Mouse (Mus musculus): ENCODE data around the gene Vmn1r85. TPM values are rescaled to one million over a fixed set of nuclear protein-coding genes. Genes with fewer than 3 reads are reported as not detected.
"Not testable (repeated sequence)": the region's sequence is repeated elsewhere in the genome, so short reads cannot be mapped to it uniquely, and the experiment has no call there.

The Vmn1r85 gene
- not detected for total RNA-seq (2021)

DNA sequence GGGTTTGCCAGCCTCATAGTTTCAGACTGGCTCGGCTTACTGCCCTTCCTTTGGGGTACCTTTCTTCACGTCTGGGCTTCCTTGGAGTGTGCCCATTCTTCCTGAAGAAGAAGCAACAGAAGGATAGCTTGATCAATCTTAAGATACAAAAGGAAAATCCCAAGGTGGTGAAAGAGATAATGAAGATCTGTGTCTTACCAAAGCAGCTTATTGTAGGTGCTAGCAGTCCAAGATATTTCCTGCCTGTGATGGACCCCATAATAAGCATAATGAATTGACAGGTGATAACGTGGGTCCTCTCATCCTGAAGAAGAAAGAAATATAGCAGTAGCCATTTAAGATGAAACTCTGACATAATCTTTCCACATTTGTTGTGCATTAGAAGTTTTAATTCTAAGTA, at the start of gene Vmn1r85:
TSS of gene Vmn1r85 (minus strand) at position 101 of the 400 bp plus-strand sequence.
- intact Hi-C loops (cut with DNase I), result no loop called here
- DNase-seq, result no peak

- intact Hi-C loops (cut with DNase I), result no loop called here
- DNase-seq, result no peak
These were observed 45.1 kb upstream of the Vmn1r85 start, which contains the start of gene Vmn1r87 for GRCm38 (mm10) chr7:13140057-13140456. TSS of gene Vmn1r87 (minus strand) at chr7:13140157.

DNA sequence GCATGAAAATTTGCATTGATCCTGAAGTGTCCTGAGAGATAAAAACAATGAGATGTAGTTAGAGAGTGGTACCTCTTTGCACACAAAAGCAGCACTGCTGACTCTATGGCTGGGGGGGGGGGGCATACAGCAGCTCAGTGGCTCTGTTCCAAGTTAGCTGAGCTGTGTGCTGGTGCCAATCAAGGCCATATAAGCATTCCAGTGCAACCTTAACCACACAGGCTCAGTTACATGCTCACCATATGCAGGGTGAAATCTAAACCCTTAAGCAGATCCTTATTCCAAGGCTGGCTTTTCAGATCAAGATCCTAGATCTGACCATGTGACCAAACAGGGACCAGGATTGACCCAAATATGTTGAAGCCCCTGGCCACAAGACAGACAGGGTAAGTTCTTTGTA, 42.4 kb upstream of the Vmn1r85 start:
- DNase-seq, result no peak
- intact Hi-C loops (cut with DNase I), result no loop called here

DNA sequence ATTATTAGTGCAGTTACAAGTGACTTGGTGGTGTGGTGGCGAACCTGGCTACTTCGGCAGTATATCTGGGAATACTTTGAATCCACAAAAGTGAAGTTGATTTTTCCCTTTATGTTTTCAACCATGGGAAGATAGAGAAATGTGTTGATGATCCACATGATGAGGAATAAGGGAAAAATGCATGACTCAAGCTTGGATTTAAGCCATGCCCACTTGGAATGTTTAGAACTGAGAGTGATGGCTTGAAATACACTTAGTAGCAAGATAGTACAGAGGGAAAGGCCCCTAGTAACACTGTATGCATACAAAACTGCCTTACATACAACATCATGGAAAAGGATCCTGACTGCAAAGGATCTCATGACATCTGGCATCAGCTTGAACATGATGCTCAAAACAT, 36.9 kb upstream of the Vmn1r85 start:
- intact Hi-C loops (cut with DNase I), result no loop called here
- DNase-seq, result no peak

- intact Hi-C loops (cut with DNase I), result not testable (repeated sequence)
- peak; percentile 10 to 14 for DNase-seq
These were observed 28.7 kb upstream of the Vmn1r85 start for GRCm38 (mm10) chr7:13123554-13124153.

GRCm38 (mm10) chr7:13119817-13120216, 24.8 kb upstream of the Vmn1r85 start, which contains the start of gene Vmn1r86:
TSS of gene Vmn1r86 (minus strand) at chr7:13119917.
- intact Hi-C loops (cut with DNase I), result no loop called here
- DNase-seq, result no peak

- no peak for DNase-seq
- intact Hi-C loops (cut with DNase I), result no loop called here
These were observed 22.7 kb downstream of the Vmn1r85 start for GRCm38 (mm10) chr7:13072293-13072692.

GRCm38 (mm10) chr7:13063399-13063798, 31.6 kb downstream of the Vmn1r85 start:
- intact Hi-C loops (cut with DNase I); DNase-seq: not testable (repeated sequence)

- no peak for DNase-seq
- intact Hi-C loops (cut with DNase I), result no loop called here
These were observed 35.4 kb downstream of the Vmn1r85 start for GRCm38 (mm10) chr7:13059536-13059935.

DNA sequence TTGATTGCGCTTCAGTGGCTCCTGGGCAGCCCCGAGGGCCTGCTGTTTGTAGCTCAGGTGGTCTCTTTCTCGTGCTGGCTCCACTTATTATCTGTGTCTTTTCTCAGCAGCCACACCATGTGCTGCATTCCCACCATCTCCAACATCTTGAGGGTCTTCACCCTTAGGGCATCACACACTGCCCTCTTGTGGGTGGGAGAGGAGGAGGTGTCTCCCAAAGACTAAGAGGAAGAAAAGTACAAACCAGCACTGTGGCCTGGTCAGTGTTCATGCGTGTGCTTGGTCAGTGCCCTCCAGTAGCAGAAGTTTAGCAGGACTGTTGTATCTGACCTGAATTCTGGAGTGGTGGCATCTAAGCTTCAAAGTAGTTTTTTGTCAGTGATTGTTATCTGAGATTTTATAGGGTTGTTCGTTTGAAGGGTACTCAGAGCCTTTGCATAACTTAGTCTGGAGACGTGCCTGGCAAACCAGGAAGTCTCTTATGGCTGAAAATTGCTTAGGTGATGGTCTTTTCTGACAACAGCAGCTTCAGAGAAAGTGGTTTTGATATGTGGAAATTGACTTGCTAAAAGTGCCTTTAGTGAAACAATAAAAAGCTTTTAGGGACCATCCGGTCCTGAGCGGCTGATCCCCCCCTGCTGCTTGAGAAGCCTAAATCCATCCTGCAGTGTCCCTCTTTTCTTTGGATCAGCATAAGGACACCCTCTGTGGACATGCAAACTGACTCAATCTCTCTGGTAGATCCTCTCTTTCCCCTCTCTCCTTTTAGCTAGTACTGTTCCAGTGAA, 37.9 kb downstream of the Vmn1r85 start:
- no peak for DNase-seq
- intact Hi-C loops (cut with DNase I), result no loop called here

DNA sequence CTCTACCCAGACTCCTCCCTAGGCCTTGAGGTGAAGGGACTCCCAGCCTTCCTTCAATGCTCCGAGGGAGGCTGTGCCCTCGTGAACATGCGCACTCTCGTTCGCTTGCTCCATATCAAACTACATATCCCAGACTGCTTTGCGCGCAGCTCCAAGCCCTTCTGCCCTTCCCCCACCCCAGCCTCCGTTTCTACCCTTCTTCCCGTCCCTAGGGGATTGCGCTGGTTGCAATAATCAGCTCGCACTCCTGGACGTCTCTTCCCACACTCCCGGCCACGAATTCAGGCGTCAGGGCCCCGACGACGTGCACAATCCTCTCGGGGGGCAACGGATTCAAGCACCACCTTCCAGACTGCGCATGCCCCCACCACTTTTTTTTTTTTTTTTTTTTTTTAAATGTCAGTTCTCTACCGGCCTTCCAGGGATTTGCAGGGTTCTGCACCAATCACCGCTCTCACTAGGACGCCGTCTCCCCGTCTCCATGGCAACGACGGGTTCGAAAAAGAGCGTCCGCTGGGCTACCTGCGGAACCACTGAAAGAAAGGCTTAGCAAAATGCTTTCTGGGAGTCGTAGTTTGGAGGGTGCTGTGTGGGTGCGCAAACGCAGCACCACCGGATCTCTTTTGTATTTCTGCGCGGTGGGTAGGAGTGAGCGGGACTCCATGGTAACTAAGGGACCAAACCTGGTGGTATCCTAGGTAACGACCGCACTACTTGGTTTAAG, 40.5 kb downstream of the Vmn1r85 start, which contains the start of gene Mzf1:
TSS of gene Mzf1 (minus strand) at position 478 of the 724 bp plus-strand sequence.
- peak; percentile 95 for DNase-seq
- intact Hi-C loops (cut with DNase I), result loop anchor here (5.0 kb wide), 3 partner anchors 223 to 577 kb away; partner anchors contain the start of genes Lig1, Zfp606 and Zswim9

GRCm38 (mm10) chr7:13053961-13054286, 41.0 kb downstream of the Vmn1r85 start:
- no peak for DNase-seq
- intact Hi-C loops (cut with DNase I), result loop anchor here (5.0 kb wide), 3 partner anchors 223 to 577 kb away; partner anchors contain the start of genes Lig1, Zfp606 and Zswim9

- DNase-seq, result no peak
- intact Hi-C loops (cut with DNase I), result loop anchor here (5.0 kb wide), 3 partner anchors 224 to 576 kb away; partner anchors contain the start of genes Lig1, Zfp606 and Zswim9
These were observed 41.5 kb downstream of the Vmn1r85 start for GRCm38 (mm10) chr7:13053501-13053900.

DNA sequence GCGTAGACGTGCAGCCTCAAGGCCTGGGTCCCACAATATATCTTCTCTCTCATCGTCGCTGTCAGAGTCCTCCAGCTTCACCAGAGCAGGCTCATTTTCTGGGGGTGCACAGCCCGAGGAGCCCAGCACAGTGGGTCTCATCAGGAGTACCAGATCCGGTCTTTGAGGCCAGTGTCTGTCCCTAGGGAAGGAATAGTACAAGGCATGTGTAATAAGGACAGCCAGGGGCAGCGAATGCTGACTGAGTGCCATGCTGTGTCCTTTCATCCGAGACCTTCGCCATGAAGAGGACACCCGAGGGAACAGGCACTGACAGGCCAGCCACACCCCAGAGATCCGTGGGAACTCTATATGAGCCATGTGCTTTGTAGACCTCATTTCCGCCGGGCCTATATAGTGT, 42.0 kb downstream of the Vmn1r85 start:
- no peak for DNase-seq
- intact Hi-C loops (cut with DNase I), result loop anchor here (5.0 kb wide), 3 partner anchors 224 to 576 kb away; partner anchors contain the start of genes Lig1, Zfp606 and Zswim9

GRCm38 (mm10) chr7:13046084-13046483, 48.9 kb downstream of the Vmn1r85 start:
- intact Hi-C loops (cut with DNase I), result loop anchor here (1.0 kb wide), 2 partner anchors 37 to 133 kb away; no protein-coding TSS in a partner anchor
- DNase-seq, result peak; percentile 79 to 85

- intact Hi-C loops (cut with DNase I), result no loop called here
- DNase-seq, result no peak
These were observed 50.7 kb downstream of the Vmn1r85 start for GRCm38 (mm10) chr7:13044254-13044625.

- intact Hi-C loops (cut with DNase I), result no loop called here
- DNase-seq, result peak in 1 of 2 experiments; percentile 38
These were observed 51.3 kb downstream of the Vmn1r85 start for GRCm38 (mm10) chr7:13043445-13044253.

GRCm38 (mm10) chr7:13043120-13043444, 51.9 kb downstream of the Vmn1r85 start:
- no peak for DNase-seq
- intact Hi-C loops (cut with DNase I), result no loop called here

- intact Hi-C loops (cut with DNase I), result no loop called here
- no peak for DNase-seq
These were observed 52.5 kb downstream of the Vmn1r85 start for GRCm38 (mm10) chr7:13042511-13042910.

- intact Hi-C loops (cut with DNase I), result no loop called here
- DNase-seq, result no peak
These were observed 53.7 kb downstream of the Vmn1r85 start for GRCm38 (mm10) chr7:13041256-13041655.

Measured in heart, postnatal 10 days (tissue).